Mouse (Mus musculus) cerebellum, adult 18-20 months (tissue): ENCODE results near the gene Agtpbp1.
"Not testable (repeated sequence)": the region's sequence is repeated elsewhere in the genome, so short reads cannot be mapped to it uniquely, and the experiment has no call there.

Experiments used
- DNase-seq, 2 experiments: peaks; one replicate each; pipeline ENCODE4 v3.0.0; 2021

Gene Agtpbp1

GRCm38 (mm10) chr13:59584947-59585647 lies at the start of gene Agtpbp1, which contains the start of gene Naa35:
Gene Agtpbp1 (minus strand): TSS chr13:59585227.
Gene Naa35 (plus strand): TSS chr13:59585259.
- peak; percentile 99 to 100 for DNase-seq

- DNase-seq, result no peak
Observed at GRCm38 (mm10) chr13:59634637-59635036, 49.6 kb upstream of the Agtpbp1 start.

GRCm38 (mm10) chr13:59626739-59627138 lies 41.7 kb upstream of the Agtpbp1 start:
- peak; percentile 56 to 66 for DNase-seq

- DNase-seq, result no peak
Observed at GRCm38 (mm10) chr13:59624903-59625302, 39.9 kb upstream of the Agtpbp1 start.

- no peak for DNase-seq
Observed at GRCm38 (mm10) chr13:59624389-59624788, 39.4 kb upstream of the Agtpbp1 start.

GRCm38 (mm10) chr13:59621643-59622489 lies 36.8 kb upstream of the Agtpbp1 start:
- no peak for DNase-seq

- DNase-seq, result no peak
Observed at GRCm38 (mm10) chr13:59618463-59618862, 33.4 kb upstream of the Agtpbp1 start.

- DNase-seq, result no peak
Observed at GRCm38 (mm10) chr13:59615554-59615953, 30.5 kb upstream of the Agtpbp1 start.

GRCm38 (mm10) chr13:59615152-59615551 lies 30.1 kb upstream of the Agtpbp1 start:
- DNase-seq, result no peak

- no peak for DNase-seq
Observed at GRCm38 (mm10) chr13:59613868-59614267, 28.8 kb upstream of the Agtpbp1 start.

- DNase-seq, result no peak
Observed at GRCm38 (mm10) chr13:59610437-59610836, 25.4 kb upstream of the Agtpbp1 start.

GRCm38 (mm10) chr13:59609885-59610284 lies 24.9 kb upstream of the Agtpbp1 start:
- no peak for DNase-seq

- DNase-seq, result no peak
Observed at GRCm38 (mm10) chr13:59605221-59605922, 20.3 kb upstream of the Agtpbp1 start.

- no peak for DNase-seq
Observed at GRCm38 (mm10) chr13:59604511-59604910, 19.5 kb upstream of the Agtpbp1 start.

- no peak for DNase-seq
Observed at GRCm38 (mm10) chr13:59603096-59603495, 18.1 kb upstream of the Agtpbp1 start.

- no peak for DNase-seq
Observed at GRCm38 (mm10) chr13:59592630-59593029, 7.6 kb upstream of the Agtpbp1 start.

GRCm38 (mm10) chr13:59592058-59592457 lies 7.0 kb upstream of the Agtpbp1 start:
- not testable (repeated sequence) for DNase-seq

- DNase-seq, result no peak
Observed at GRCm38 (mm10) chr13:59590691-59591090, 5.7 kb upstream of the Agtpbp1 start.

- no peak for DNase-seq
Observed at GRCm38 (mm10) chr13:59589672-59590071, 4.6 kb upstream of the Agtpbp1 start.

GRCm38 (mm10) chr13:59587201-59587600 lies 2.2 kb upstream of the Agtpbp1 start:
- DNase-seq, result no peak

- DNase-seq, result peak in 1 of 2 experiments; percentile 46
Observed at GRCm38 (mm10) chr13:59585648-59586005, 600 bp upstream of the Agtpbp1 start.

- DNase-seq, result peak; percentile 47 to 57
Observed at GRCm38 (mm10) chr13:59584481-59584880, 546 bp downstream of the Agtpbp1 start.

- no peak for DNase-seq
Observed at GRCm38 (mm10) chr13:59580954-59581353, 4.1 kb downstream of the Agtpbp1 start.
